Comparison of ENCODE assay signal across 1 mouse cellular context in genomic region chrX:101268025-101268754, GRCm38 (mm10).
TF ChIP-seq lines count a peak whose summit lies in the region.

Il2rg (minus strand) TSS chrX:101268255.

TF ChIP-seq in CH12.LX, 34 proteins besides CTCF, POLR2A, EP300 and RAD21 (continued from another document):
- TF ChIP-seq MAFK (IDR thresholded peaks at IDR 0.05; ENCODE audit: insufficient replicate concordance, low read length) (no peak), CHD1 (IDR thresholded peaks at IDR 0.05; ENCODE audit: low read depth, low read length) (no peak), BHLHE40 (IDR thresholded peaks at IDR 0.05; ENCODE audit: low read depth, low read length) (0 out of 2 replicates have a peak, but pooled peaks have one; percentile 18), MXI1 (IDR thresholded peaks at IDR 0.05; ENCODE audit: low read depth, low read length) (peak; percentile 34; the same call in 1 of the 2 replicates), ZC3H11A (IDR thresholded peaks at IDR 0.05; ENCODE audit: low read depth, low read length) (no peak), KAT2A (IDR thresholded peaks at IDR 0.05; ENCODE audit: insufficient replicate concordance, low read length) (0 out of 2 replicates have a peak, but pooled peaks have one; percentile 42), SIN3A (IDR thresholded peaks at IDR 0.05; ENCODE audit: low read length) (peak; percentile 33; the same call in 1 of the 2 replicates), JUND (conservative IDR thresholded peaks at IDR 0.05; ENCODE audit: low read depth, low read length) (peak; percentile 61), E2F4 (IDR thresholded peaks at IDR 0.05; ENCODE audit: insufficient replicate concordance, low read depth, low read length) (no peak), GABPA (IDR thresholded peaks at IDR 0.05; ENCODE audit: insufficient replicate concordance, low read depth, low read length) (no peak), TCF12 (IDR thresholded peaks at IDR 0.05; ENCODE audit: low read depth, low read length) (0 out of 2 replicates have a peak, but pooled peaks have one; percentile 52), IRF4 (IDR thresholded peaks at IDR 0.05; ENCODE audit: low read depth, low read length) (peak; percentile 51), USF1 (IDR thresholded peaks at IDR 0.05; ENCODE audit: low read depth, low read length) (no peak), USF2 (conservative IDR thresholded peaks at IDR 0.05; ENCODE audit: low read depth, low read length) (no peak), POLR2AphosphoS2 (IDR thresholded peaks at IDR 0.05; ENCODE audit: low read depth, low read length) (peak; percentile 74; the same call in 1 of the 2 replicates), CHD2 (IDR thresholded peaks at IDR 0.05; ENCODE audit: low read length) (peak; percentile 83), MEF2A (IDR thresholded peaks at IDR 0.05; ENCODE audit: borderline replicate concordance, low read depth, low read length) (peak; percentile 77), SMC3 (IDR thresholded peaks at IDR 0.05; ENCODE audit: low read depth, low read length) (no peak), ZKSCAN1 (IDR thresholded peaks at IDR 0.05; ENCODE audit: borderline replicate concordance, low read depth, low read length) (no peak)
